Mouse (Mus musculus): Measurements from ENCODE around the gene Otx1. TPM values are rescaled to one million over a fixed set of nuclear protein-coding genes. Genes with fewer than 3 reads are reported as not detected.

Gene Otx1
- polyA plus RNA-seq, 1 experiment from 2014 or later = 0.39 TPM

DNA sequence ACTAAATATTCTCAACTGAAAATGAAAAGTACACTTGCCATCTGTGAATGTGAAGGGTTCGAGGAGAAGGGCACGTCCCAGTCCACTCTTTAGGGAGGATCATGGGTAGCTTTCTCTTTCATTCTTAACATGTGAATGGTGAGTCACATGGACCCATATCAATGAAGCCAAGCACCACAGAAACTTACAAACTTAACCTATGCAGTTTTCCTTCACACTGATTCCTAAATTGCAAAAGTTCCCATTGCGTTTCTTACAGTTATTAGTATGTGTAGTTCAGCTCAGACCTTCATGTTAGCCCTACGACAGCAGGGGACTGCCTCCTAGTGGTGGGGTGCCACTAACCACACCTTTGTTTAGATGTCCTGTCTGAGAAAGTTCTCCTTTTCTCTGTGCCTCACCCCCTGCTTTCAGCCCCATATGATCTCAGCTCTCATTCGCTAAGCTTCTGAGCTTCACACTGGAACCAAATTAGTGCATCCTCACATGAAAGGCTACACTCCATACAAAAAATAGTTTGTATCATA lies 28.6 kb downstream of the Otx1 start:
- H3K27ac ChIP-seq (ENCODE audit: low read depth) = no peak overlapping the region
- 67% methylated on average over 5 of the region's 5 CpGs for WGBS
- peak; percentile 28; the same call in 1 of the 2 replicates for TF ChIP-seq CTCF (IDR thresholded peaks at IDR 0.05; ENCODE audit: low read depth)

DNA sequence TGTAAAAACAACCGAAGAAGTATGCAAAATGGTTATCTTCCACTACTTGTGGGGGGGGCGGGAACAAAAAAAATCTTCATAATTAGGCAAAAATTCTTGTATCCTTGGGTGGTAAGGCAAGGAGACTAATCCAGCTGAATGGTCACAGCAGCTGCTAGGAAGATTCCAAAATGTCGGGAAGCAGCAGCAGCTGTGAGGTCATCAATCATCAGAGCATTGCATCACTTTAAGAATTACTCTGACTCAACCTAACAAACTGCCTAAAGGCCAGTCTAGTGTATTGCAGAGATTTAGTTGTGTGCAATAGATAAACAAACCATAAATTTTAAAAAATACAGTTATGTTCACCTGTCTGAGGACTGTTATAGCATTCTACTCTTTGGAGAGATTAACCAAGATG lies 29.1 kb downstream of the Otx1 start:
- Histone ChIP-seq H3K4me3 (ENCODE audit: low read depth, low read length) (no peak overlapping the region), H3K27ac (ENCODE audit: low read depth) (no peak overlapping the region), H3K9ac (no peak overlapping the region), H3K9me3 (ENCODE audit: low read depth, low read length) (no peaks in the 10 kb centered on the region), H3K36me3 (ENCODE audit: insufficient read depth) (no peaks in the 10 kb centered on the region), H3K27me3 (ENCODE audit: insufficient read depth, low read length) (no peaks in the 10 kb centered on the region), H3K4me2 (no peak overlapping the region), H3K4me1 (ENCODE audit: insufficient read depth) (no peaks in the 10 kb centered on the region)
- ATAC-seq (ENCODE audit: insufficient read depth) = 0 out of 2 replicates have a peak, but pooled peaks have one; percentile 44
- peak; percentile 51 for DNase-seq
- 47% methylated on average over 3 of the region's 3 CpGs for WGBS
- no peak for TF ChIP-seq CTCF (IDR thresholded peaks at IDR 0.05; ENCODE audit: low read depth)

More for the DNA sequence above, 28.6 kb downstream of the Otx1 start:
- H3K4me2 ChIP-seq = no peak overlapping the region
- no peaks in the 10 kb centered on the region for H3K36me3 ChIP-seq (ENCODE audit: insufficient read depth)
- no peaks in the 10 kb centered on the region for H3K27me3 ChIP-seq (ENCODE audit: insufficient read depth, low read length)
- DNase-seq (no peak), ATAC-seq (ENCODE audit: insufficient read depth) (no peak)
- H3K9me3 ChIP-seq (ENCODE audit: low read depth, low read length) = no peaks in the 10 kb centered on the region
- H3K9ac ChIP-seq = no peak overlapping the region
- H3K4me1 ChIP-seq (ENCODE audit: insufficient read depth) = no peaks in the 10 kb centered on the region
- no peak overlapping the region for H3K4me3 ChIP-seq (ENCODE audit: low read depth, low read length)

DNA sequence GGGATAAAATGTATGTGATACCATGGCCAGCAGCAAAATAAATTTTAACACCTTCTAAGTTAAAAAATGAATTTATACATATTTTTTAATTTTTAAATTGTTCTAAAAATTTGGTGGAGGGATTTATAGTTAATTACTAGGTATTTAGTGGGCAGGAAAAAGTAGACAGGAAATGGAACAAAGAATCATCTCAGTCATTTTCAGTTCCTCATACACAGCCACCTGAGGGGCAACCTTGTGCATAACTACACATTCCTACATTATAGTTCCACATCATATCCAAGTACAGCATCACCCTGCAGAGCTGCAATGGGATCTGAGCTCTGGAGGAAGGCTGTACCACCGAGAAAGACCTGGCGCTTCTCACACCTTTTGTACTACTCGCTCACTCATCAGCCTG lies 33.8 kb downstream of the Otx1 start:
- H3K4me1 ChIP-seq (ENCODE audit: insufficient read depth) = no peaks in the 10 kb centered on the region
- no peak overlapping the region for H3K4me3 ChIP-seq (ENCODE audit: low read depth, low read length)
- no peak overlapping the region for H3K9ac ChIP-seq
- H3K27me3 ChIP-seq (ENCODE audit: insufficient read depth, low read length) = no peaks in the 10 kb centered on the region
- 77% methylated on average over 3 of the region's 3 CpGs for WGBS
- DNase-seq (no peak), ATAC-seq (ENCODE audit: insufficient read depth) (no peak)
- H3K36me3 ChIP-seq (ENCODE audit: insufficient read depth) = no peaks in the 10 kb centered on the region
- H3K9me3 ChIP-seq (ENCODE audit: low read depth, low read length) = no peaks in the 10 kb centered on the region
- H3K4me2 ChIP-seq = no peak overlapping the region
- H3K27ac ChIP-seq (ENCODE audit: low read depth) = no peak overlapping the region
- TF ChIP-seq CTCF (IDR thresholded peaks at IDR 0.05; ENCODE audit: low read depth) = no peak

DNA sequence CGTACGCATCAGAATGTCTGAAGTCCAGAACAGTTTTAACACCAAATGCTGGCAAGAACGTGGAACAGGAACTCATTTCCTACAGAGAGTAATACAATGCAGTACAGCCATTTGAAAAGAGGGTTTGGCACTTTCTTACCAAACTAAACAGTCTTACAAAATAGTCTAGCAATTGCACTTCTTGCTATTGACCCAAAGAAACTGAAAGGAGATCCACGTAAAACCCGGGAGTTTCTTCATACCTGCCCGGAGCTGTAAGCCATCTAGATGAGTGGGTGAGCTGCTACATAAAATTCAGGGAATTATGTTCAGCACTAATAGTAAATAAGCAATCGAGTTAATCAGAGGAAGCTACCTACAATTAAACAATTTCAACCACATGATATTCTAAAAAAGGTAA lies 47.5 kb downstream of the Otx1 start:
- ATAC-seq (ENCODE audit: insufficient read depth) (no peak), DNase-seq (no peak)
- Histone ChIP-seq H3K36me3 (ENCODE audit: insufficient read depth) (no peaks in the 10 kb centered on the region), H3K4me2 (no peak overlapping the region), H3K27me3 (ENCODE audit: insufficient read depth, low read length) (no peaks in the 10 kb centered on the region), H3K27ac (ENCODE audit: low read depth) (no peak overlapping the region), H3K4me1 (ENCODE audit: insufficient read depth) (no peaks in the 10 kb centered on the region), H3K9ac (no peak overlapping the region), H3K4me3 (ENCODE audit: low read depth, low read length) (no peak overlapping the region), H3K9me3 (ENCODE audit: low read depth, low read length) (no peaks in the 10 kb centered on the region)
- WGBS = 83% methylated on average over 7 of the region's 7 CpGs
- no peak for TF ChIP-seq CTCF (IDR thresholded peaks at IDR 0.05; ENCODE audit: low read depth)

DNA sequence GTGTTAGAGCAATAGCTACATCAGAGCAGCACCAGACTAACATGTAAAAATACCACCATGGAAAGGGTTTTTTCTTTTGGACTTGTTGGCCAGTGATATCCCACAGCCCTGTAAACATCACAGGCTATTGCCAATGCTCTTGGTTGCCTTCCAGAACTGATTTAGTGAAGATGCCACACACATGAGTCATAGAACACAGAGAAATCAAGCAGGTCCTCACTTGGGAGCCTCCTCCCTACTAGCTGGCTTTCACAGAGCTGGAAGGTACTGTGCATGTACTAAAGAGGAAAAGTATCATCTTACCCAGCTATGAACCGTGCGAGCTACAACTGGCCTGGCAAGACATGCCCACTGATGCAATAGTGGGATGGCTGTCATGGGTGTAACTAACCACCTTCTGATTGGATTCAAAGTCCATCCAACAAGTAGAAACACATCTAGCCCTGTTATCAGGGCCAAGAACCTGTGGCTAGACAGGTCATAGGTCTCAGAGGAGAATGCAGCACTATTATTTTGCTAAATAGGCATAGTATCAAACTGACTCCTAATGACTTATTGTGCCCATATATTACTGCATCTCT lies 51.0 kb downstream of the Otx1 start:
- 84% methylated on average over 2 of the region's 2 CpGs for WGBS
- no peaks in the 10 kb centered on the region for H3K36me3 ChIP-seq (ENCODE audit: insufficient read depth)

DNA sequence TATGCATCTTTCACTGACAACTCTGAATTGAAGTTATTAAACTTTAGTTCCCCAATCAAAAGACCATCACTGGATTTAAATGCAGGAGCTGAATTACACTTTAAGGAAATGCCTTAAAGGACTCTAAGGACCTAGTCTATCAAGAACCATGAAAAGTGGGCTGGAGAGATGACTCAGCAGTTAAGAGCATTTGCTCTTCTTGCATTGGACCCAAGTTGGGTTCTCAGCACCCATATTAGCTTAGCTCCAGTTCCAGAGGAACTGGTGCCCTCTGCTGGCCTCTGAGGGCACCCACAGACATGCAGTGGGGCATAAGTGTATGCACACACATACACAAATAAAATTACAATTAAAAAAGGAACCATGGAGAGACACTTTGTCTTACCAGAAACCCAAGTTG lies 52.6 kb downstream of the Otx1 start:
- Histone ChIP-seq H3K4me2 (no peak overlapping the region), H3K4me3 (ENCODE audit: low read depth, low read length) (no peak overlapping the region), H3K36me3 (ENCODE audit: insufficient read depth) (no peaks in the 10 kb centered on the region), H3K4me1 (ENCODE audit: insufficient read depth) (no peaks in the 10 kb centered on the region), H3K27me3 (ENCODE audit: insufficient read depth, low read length) (no peaks in the 10 kb centered on the region), H3K9ac (no peak overlapping the region), H3K27ac (ENCODE audit: low read depth) (no peak overlapping the region), H3K9me3 (ENCODE audit: low read depth, low read length) (no peaks in the 10 kb centered on the region)
- DNase-seq (no peak), ATAC-seq (ENCODE audit: insufficient read depth) (no peak)
- no peak for TF ChIP-seq CTCF (IDR thresholded peaks at IDR 0.05; ENCODE audit: low read depth)

More for the DNA sequence above, 51.0 kb downstream of the Otx1 start:
- H3K4me1 ChIP-seq (ENCODE audit: insufficient read depth) = no peaks in the 10 kb centered on the region
- no peak for ATAC-seq (ENCODE audit: insufficient read depth)
- DNase-seq = no peak
- no peak for TF ChIP-seq CTCF (IDR thresholded peaks at IDR 0.05; ENCODE audit: low read depth)
- no peak overlapping the region for H3K4me3 ChIP-seq (ENCODE audit: low read depth, low read length)
- no peak overlapping the region for H3K4me2 ChIP-seq
- H3K27me3 ChIP-seq (ENCODE audit: insufficient read depth, low read length) = no peaks in the 10 kb centered on the region
- no peak overlapping the region for H3K9ac ChIP-seq
- no peaks in the 10 kb centered on the region for H3K9me3 ChIP-seq (ENCODE audit: low read depth, low read length)
- H3K27ac ChIP-seq (ENCODE audit: low read depth) = no peak overlapping the region
